Mouse (Mus musculus): ENCODE measurements at regions not wholly inside any gene's neighbourhood (a gene's known extent, or its start where the extent isn't known, plus 50 kb on each side); places are given as distances from the start of the nearest gene placed in this dataset.
"Not testable (repeated sequence)": the region's sequence is repeated elsewhere in the genome, so short reads cannot be mapped to it uniquely, and the experiment has no call there.

GRCm38 (mm10) chr9:9312274-9312673 lies 73.4 kb upstream of the Arhgap42 start:
- no peak for TF ChIP-seq CTCF (IDR thresholded peaks at IDR 0.05; ENCODE audit: low read depth)
- no peak overlapping the region for H3K4me2 ChIP-seq (ENCODE audit: low read depth, low read length)
- no peak for ATAC-seq

GRCm38 (mm10) chr9:9311627-9312265 lies 72.8 kb upstream of the Arhgap42 start:
- Histone ChIP-seq H3K36me3 (replicated peaks; ENCODE audit: insufficient read depth, low read length) (no peaks in the 10 kb centered on the region), H3K4me2 (ENCODE audit: low read depth, low read length) (no peak overlapping the region), H3K4me3 (ENCODE audit: low read depth, low read length) (no peak overlapping the region), H3K9ac (replicated peaks) (no peak overlapping the region), H3K9me3 (ENCODE audit: low read length) (no peaks in the 10 kb centered on the region), H3K27me3 (ENCODE audit: insufficient read depth, low read length) (no peaks in the 10 kb centered on the region), H3K4me1 (ENCODE audit: insufficient read depth) (no peaks in the 10 kb centered on the region), H3K27ac (ENCODE audit: low read depth) (no peak overlapping the region)
- DNase-seq, result no peak
- TF ChIP-seq CTCF (IDR thresholded peaks at IDR 0.05; ENCODE audit: low read depth) (no peak), EP300 (IDR thresholded peaks at IDR 0.05; ENCODE audit: low read depth) (no peak)
- ATAC-seq, result no peak
- WGBS (ENCODE audit: insufficient replicate concordance), result 71% methylated on average over 2 of the region's 2 CpGs

More at GRCm38 (mm10) chr9:9312274-9312673, 73.4 kb upstream of the Arhgap42 start:
- Histone ChIP-seq H3K27me3 (ENCODE audit: insufficient read depth, low read length) (no peaks in the 10 kb centered on the region), H3K27ac (ENCODE audit: low read depth) (no peak overlapping the region), H3K9me3 (ENCODE audit: low read length) (no peaks in the 10 kb centered on the region), H3K36me3 (replicated peaks; ENCODE audit: insufficient read depth, low read length) (no peaks in the 10 kb centered on the region), H3K9ac (replicated peaks) (no peak overlapping the region), H3K4me1 (ENCODE audit: insufficient read depth) (no peaks in the 10 kb centered on the region), H3K4me3 (ENCODE audit: low read depth, low read length) (no peak overlapping the region)
- no peak for DNase-seq

DNA sequence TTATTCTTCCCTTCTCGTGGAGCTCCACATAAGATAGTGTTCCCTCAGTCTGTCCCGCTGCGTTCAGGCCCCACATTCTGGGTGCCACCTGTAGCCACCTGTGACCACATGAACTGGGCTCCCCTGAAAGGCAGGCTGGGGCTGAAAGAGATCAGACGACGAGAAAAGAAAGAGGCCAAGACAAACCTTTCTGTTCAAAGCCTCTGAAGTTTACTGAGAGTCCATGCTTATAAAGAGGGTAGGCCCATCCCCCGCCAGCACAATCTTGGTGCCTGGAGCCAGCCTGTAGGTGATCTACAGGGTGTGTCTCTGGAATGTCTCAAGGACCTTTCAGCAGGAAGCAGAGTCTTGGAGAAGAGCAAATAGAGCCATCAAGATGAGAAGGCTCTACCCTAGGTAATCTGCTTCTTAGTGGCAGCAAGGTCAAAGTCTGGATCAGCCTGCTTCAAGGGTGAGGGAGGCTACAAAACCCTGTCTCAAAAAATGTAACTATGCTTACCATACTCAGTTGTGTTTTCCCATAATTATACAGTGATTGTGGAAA lies 72.2 kb upstream of the Arhgap42 start:
- not testable (repeated sequence) for H3K27me3 ChIP-seq (ENCODE audit: insufficient read depth, low read length); DNase-seq; H3K36me3 ChIP-seq (replicated peaks; ENCODE audit: insufficient read depth, low read length); H3K4me3 ChIP-seq (ENCODE audit: low read depth, low read length); H3K4me2 ChIP-seq (ENCODE audit: low read depth, low read length); H3K9me3 ChIP-seq (ENCODE audit: low read length); H3K9ac ChIP-seq (replicated peaks); H3K27ac ChIP-seq (ENCODE audit: low read depth); ATAC-seq; H3K4me1 ChIP-seq (ENCODE audit: insufficient read depth)
- WGBS (ENCODE audit: insufficient replicate concordance), result 73% methylated on average over 6 of the region's 6 CpGs

DNA sequence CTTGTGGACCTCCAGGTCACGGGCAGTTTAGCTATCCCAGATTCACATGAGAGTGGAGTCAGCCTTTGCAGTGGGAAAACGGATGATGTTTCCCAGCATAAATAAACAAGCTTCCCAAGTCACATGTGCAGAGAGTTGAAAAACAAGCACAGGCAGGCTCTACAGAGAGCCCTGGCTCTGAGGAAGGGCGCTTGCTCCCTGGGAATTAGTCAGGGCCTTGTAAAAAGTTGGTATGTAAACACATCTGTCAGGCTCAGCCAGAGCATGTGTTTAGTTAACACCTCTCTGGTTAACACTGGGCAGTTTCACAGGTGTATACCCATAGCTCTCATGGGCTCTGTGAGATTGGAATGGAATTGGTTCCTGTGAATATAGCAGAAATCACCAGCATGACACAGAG lies 51.9 kb upstream of the Arhgap42 start:
- H3K4me3 ChIP-seq (ENCODE audit: low read depth, low read length), result no peak overlapping the region
- DNase-seq (no peak), ATAC-seq (no peak)
- no peak overlapping the region for H3K27ac ChIP-seq (ENCODE audit: low read depth)
- H3K4me2 ChIP-seq (ENCODE audit: low read depth, low read length), result no peak overlapping the region
- TF ChIP-seq EP300 (IDR thresholded peaks at IDR 0.05; ENCODE audit: low read depth) (no peak), CTCF (IDR thresholded peaks at IDR 0.05; ENCODE audit: low read depth) (no peak)
- WGBS (ENCODE audit: insufficient replicate concordance), result 28% methylated on average over 3 of the region's 3 CpGs
- no peaks in the 10 kb centered on the region for H3K27me3 ChIP-seq (ENCODE audit: insufficient read depth, low read length)
- H3K9me3 ChIP-seq (ENCODE audit: low read length), result no peaks in the 10 kb centered on the region
- H3K4me1 ChIP-seq (ENCODE audit: insufficient read depth), result no peaks in the 10 kb centered on the region
- no peaks in the 10 kb centered on the region for H3K36me3 ChIP-seq (replicated peaks; ENCODE audit: insufficient read depth, low read length)
- H3K9ac ChIP-seq (replicated peaks), result no peak overlapping the region

DNA sequence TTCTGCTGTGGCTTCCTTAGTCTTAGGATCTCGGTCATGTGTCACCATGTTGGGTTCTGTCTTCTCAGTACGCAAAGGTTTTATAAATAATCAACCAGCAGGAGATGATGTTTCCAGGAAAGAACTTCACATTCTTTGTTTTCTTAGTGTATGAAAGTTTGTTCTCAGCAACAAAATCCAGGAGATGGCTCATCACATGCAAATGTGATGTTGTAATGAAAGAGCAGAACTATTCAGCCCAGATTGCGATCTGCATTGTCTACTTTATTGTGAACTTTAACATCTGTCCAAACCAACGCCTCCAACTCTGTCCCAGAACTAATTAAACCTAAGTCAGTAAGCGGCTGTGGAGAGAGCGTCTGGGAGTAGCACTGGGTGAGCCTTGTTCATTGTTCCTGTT lies 50.7 kb upstream of the Arhgap42 start:
- Histone ChIP-seq H3K4me3 (ENCODE audit: low read depth, low read length) (no peak overlapping the region), H3K27me3 (ENCODE audit: insufficient read depth, low read length) (no peaks in the 10 kb centered on the region), H3K36me3 (replicated peaks; ENCODE audit: insufficient read depth, low read length) (no peaks in the 10 kb centered on the region), H3K9me3 (ENCODE audit: low read length) (no peaks in the 10 kb centered on the region), H3K4me1 (ENCODE audit: insufficient read depth) (no peaks in the 10 kb centered on the region), H3K27ac (ENCODE audit: low read depth) (no peak overlapping the region), H3K9ac (replicated peaks) (no peak overlapping the region), H3K4me2 (ENCODE audit: low read depth, low read length) (no peak overlapping the region)
- DNase-seq, result no peak
- WGBS (ENCODE audit: insufficient replicate concordance), result 67% methylated on average over 6 of the region's 6 CpGs
- ATAC-seq, result no peak
- TF ChIP-seq EP300 (IDR thresholded peaks at IDR 0.05; ENCODE audit: low read depth) (no peak), CTCF (IDR thresholded peaks at IDR 0.05; ENCODE audit: low read depth) (no peak)

Data from liver, postnatal 0 days (tissue).